Mouse (Mus musculus) brain, embryonic 14.5 days (tissue): ENCODE data around the gene Hoxd3.

ENCODE experiments used
- CTCF ChIP-seq: fragments of 200-500 bp; IDR thresholded peaks from 2 replicates; pipeline ENCODE4 v1.5.1; 2012; ENCODE audit warnings: inconsistent platforms, mild to moderate bottlenecking, moderate library complexity, borderline replicate concordance; ENCODE audit not compliant: insufficient read depth, insufficient read length; ENCODE audit errors: extremely low read depth
- POLR2A ChIP-seq: fragments of 200-500 bp; IDR thresholded peaks from 2 replicates; pipeline ENCODE4 v1.6.1; 2012; ENCODE audit warnings: mild to moderate bottlenecking, inconsistent platforms, borderline replicate concordance; ENCODE audit not compliant: poor library complexity, insufficient read depth, insufficient read length, severe bottlenecking; ENCODE audit errors: extremely low read depth

DNA sequence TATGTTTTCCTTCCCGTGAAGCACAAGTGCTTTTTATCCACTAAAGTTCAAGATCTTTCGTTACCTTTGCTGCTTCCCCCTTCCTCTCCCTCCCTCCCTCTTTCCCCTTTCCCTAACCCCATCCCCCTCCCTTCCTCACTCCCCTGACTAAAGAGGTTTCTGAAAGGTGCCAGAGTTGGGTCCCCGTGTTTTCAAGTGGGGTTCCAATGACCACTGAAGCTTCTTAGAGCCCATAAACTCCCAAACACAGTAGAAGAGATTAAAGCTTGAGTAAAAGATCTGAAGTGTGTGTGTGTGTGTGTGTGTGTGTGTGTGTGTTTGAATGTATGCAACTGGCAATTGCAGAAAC lies 42.5 kb upstream of the Hoxd3 start:
- TF ChIP-seq CTCF (no peak), POLR2A (no peak)
